Mouse (Mus musculus) cerebellum, adult 18-20 months (tissue): Measurements from ENCODE around the gene Spout1.

Experiments used
- DNase-seq, 2 experiments: peaks; one replicate each; pipeline ENCODE4 v3.0.0; 2021

Gene Spout1

GRCm38 (mm10) chr2:30124472-30125274 lies 53.6 kb downstream of the Spout1 start, which contains the start of gene Zer1:
Gene Zer1 (minus strand): TSS chr2:30124585.
- DNase-seq, result peak; percentile 96

GRCm38 (mm10) chr2:30123729-30124471 lies 54.4 kb downstream of the Spout1 start:
- peak in 1 of 2 experiments; percentile 22 for DNase-seq
